ENCODE assay signal across 28 mouse cellular contexts in genomic region chr19:16280231-16280630, GRCm38 (mm10).
"Had no signal": no experiment of that assay in that cellular context is flagged by ENCODE, and none has a peak within 500 bp of the region (broad histone marks: within the 10 kb centered on the region; RNA-seq: fewer than 3 reads in every experiment).

No protein-coding gene starts in this region.

- H3K4me3 ChIP-seq: embryonic facial prominence, embryonic 10.5 days; embryonic facial prominence, embryonic 12.5 days; embryonic facial prominence, embryonic 13.5 days; embryonic facial prominence, embryonic 15.5 days; erythroblast, embryonic 14.5 days; forebrain, embryonic 10.5 days; forebrain, embryonic 12.5 days; forebrain, embryonic 13.5 days; forebrain, embryonic 15.5 days; gastrocnemius, adult 2 months had no signal

- H3K36me3 ChIP-seq: embryonic facial prominence, embryonic 12.5 days; forebrain, embryonic 15.5 days had no signal

- H3K27ac ChIP-seq: embryonic facial prominence, embryonic 10.5 days; embryonic facial prominence, embryonic 12.5 days; embryonic facial prominence, embryonic 13.5 days; embryonic facial prominence, embryonic 15.5 days; forebrain, embryonic 10.5 days; forebrain, embryonic 12.5 days; forebrain, embryonic 13.5 days; forebrain, embryonic 15.5 days; gastrocnemius, adult 2 months had no signal

- DNase-seq: cerebellum, adult 2 months; cerebellum, adult 8-10 months; cerebellum, adult 9-10 months; cerebellum, adult 9-11 months; cerebellum, postnatal 10 days; cerebellum, postnatal 14 days; cerebellum, postnatal 25 days; cerebellum, postnatal 36 days; embryo, embryonic 11 days; forebrain, postnatal 0 days; gastrocnemius, adult 2 months; gastrocnemius, postnatal 10 days; gastrocnemius, postnatal 14 days; gastrocnemius, postnatal 25 days; gastrocnemius, postnatal 36 days; heart, adult 11 months; heart, adult 18-20 months had no signal

- H3K27me3 ChIP-seq: embryonic facial prominence, embryonic 12.5 days; embryonic facial prominence, embryonic 13.5 days; embryonic facial prominence, embryonic 15.5 days; forebrain, embryonic 12.5 days; forebrain, embryonic 13.5 days; forebrain, embryonic 15.5 days had no signal

- H3K9me3 ChIP-seq: embryonic facial prominence, embryonic 10.5 days; embryonic facial prominence, embryonic 12.5 days; embryonic facial prominence, embryonic 13.5 days; embryonic facial prominence, embryonic 15.5 days; forebrain, embryonic 10.5 days; forebrain, embryonic 12.5 days; forebrain, embryonic 13.5 days; forebrain, embryonic 15.5 days had no signal

- ATAC-seq: forebrain, embryonic 13.5 days; forebrain, embryonic 14.5 days; forebrain, embryonic 16.5 days; forebrain, postnatal 0 days had no signal

- H3K4me1 ChIP-seq: embryonic facial prominence, embryonic 12.5 days had no signal

- H3K4me2 ChIP-seq: embryonic facial prominence, embryonic 12.5 days; embryonic facial prominence, embryonic 13.5 days; embryonic facial prominence, embryonic 15.5 days; forebrain, embryonic 12.5 days; forebrain, embryonic 13.5 days; forebrain, embryonic 15.5 days had no signal

- H3K9ac ChIP-seq: embryonic facial prominence, embryonic 12.5 days; embryonic facial prominence, embryonic 13.5 days; embryonic facial prominence, embryonic 15.5 days; forebrain, embryonic 12.5 days; forebrain, embryonic 13.5 days; forebrain, embryonic 15.5 days; forebrain, postnatal 0 days had no signal
